Mouse (Mus musculus): Measurements from ENCODE around the gene Actr5. TPM values are rescaled to one million over a fixed set of nuclear protein-coding genes. Genes with fewer than 3 reads are reported as not detected.
A peak's percentile ranks its signal among the peaks of the same experiment; 100 is the strongest.

The Actr5 gene
- polyA plus RNA-seq, 1 experiment from 2014 or later = 5.6 TPM

GRCm38 (mm10) chr2:158615161-158615680 lies 9.5 kb upstream of the Actr5 start:
- H3K36me3 ChIP-seq = no peaks in the 10 kb centered on the region
- peak overlapping the region; percentile 17; the same call in 1 of the 2 replicates for H3K4me3 ChIP-seq
- no peak overlapping the region for H3K9ac ChIP-seq
- peak overlapping the region; percentile 36; the same call in 1 of the 2 replicates for H3K4me2 ChIP-seq
- H3K4me1 ChIP-seq (replicated peaks) = peaks cover 22% of the 10 kb centered on the region
- WGBS = 1% methylated on average over 24 of the region's 24 CpGs
- H3K27ac ChIP-seq = no peak overlapping the region
- ATAC-seq (replicated peaks; ENCODE audit: insufficient number of reproducible peaks, insufficient read depth, low FRiP score, low read depth) = no peak
- H3K27me3 ChIP-seq = peaks cover 98% of the 10 kb centered on the region
- no peaks in the 10 kb centered on the region for H3K9me3 ChIP-seq (replicated peaks)

DNA sequence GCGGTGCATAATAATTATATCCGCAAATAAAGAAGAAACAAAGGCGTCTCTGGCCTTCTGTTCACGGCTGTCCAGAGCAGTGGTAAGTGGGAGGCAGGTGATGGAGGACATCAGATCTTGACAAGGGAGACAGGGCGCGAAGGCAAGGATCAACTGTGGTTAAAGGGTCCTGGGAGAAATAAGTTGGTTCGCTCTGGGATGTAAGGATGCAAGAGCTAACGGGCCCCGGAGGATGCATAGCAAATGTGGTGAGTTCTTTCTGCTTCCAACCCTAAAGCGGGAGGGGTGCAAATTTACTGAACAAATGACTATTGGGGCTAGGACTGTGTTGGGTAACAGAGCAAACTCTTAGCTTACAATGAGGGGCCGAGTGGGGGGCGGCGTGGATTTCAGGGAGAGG lies 9.0 kb upstream of the Actr5 start:
- Histone ChIP-seq H3K4me3 (no peak overlapping the region), H3K4me1 (replicated peaks) (peaks cover 17% of the 10 kb centered on the region), H3K9ac (no peak overlapping the region), H3K9me3 (replicated peaks) (no peaks in the 10 kb centered on the region), H3K27ac (no peak overlapping the region), H3K36me3 (no peaks in the 10 kb centered on the region), H3K4me2 (no peak overlapping the region), H3K27me3 (peaks cover 98% of the 10 kb centered on the region)
- WGBS = 5% methylated on average over 13 of the region's 13 CpGs
- ATAC-seq (replicated peaks; ENCODE audit: insufficient number of reproducible peaks, insufficient read depth, low FRiP score, low read depth) = no peak

DNA sequence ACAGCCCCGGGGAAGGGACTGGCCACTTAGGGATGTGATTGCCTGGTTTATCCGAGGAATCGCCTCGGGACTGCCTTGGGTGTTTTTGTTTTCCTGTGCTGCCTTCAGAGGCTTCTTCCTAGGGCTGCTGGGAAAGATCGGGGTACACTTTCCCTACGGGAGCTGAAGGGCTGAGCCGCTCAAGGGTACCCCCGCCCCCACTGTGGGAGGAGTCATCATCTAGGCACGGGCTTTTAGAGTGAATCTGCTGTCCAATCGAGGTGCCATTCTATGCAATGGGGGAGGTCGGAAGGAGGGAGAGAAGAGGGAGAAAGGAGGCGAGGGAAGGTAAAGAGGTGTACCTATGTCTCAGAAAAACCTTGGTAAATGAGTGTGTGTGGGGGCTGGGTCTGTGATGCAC lies 8.4 kb upstream of the Actr5 start:
- H3K27me3 ChIP-seq = peaks cover 98% of the 10 kb centered on the region
- H3K9ac ChIP-seq = no peak overlapping the region
- no peak overlapping the region for H3K27ac ChIP-seq
- H3K4me1 ChIP-seq (replicated peaks) = peaks cover 13% of the 10 kb centered on the region
- ATAC-seq (replicated peaks; ENCODE audit: insufficient number of reproducible peaks, insufficient read depth, low FRiP score, low read depth) = no peak
- under 1% methylated on average over 12 of the region's 12 CpGs for WGBS
- H3K4me2 ChIP-seq = no peak overlapping the region
- H3K9me3 ChIP-seq (replicated peaks) = no peaks in the 10 kb centered on the region
- H3K4me3 ChIP-seq = no peak overlapping the region
- H3K36me3 ChIP-seq = no peaks in the 10 kb centered on the region

DNA sequence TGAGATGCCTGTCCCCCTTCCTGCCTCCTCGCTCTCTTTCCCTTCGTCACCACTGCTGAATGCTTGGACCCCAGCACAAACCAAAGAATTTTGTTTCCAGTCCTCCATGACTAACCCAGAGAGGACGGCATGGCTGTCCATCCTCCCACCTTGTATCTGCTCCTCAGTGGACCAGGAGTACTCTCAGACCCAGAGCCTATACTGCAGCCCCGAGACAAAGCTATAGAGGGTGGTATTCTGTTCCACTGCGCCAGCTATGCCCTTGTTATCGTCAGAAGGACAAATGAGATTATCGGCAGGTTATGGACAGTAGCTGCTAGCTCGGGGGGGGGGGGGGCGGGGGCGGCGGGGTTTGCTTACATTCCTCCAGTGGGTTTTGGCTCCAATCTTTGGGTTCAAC lies 7.9 kb upstream of the Actr5 start:
- no peak overlapping the region for H3K27ac ChIP-seq
- H3K4me1 ChIP-seq (replicated peaks) = peaks cover 13% of the 10 kb centered on the region
- H3K4me3 ChIP-seq = no peak overlapping the region
- no peak overlapping the region for H3K9ac ChIP-seq
- H3K9me3 ChIP-seq (replicated peaks) = no peaks in the 10 kb centered on the region
- peaks cover 98% of the 10 kb centered on the region for H3K27me3 ChIP-seq
- ATAC-seq (replicated peaks; ENCODE audit: insufficient number of reproducible peaks, insufficient read depth, low FRiP score, low read depth) = no peak
- WGBS = 6% methylated on average over 11 of the region's 11 CpGs
- no peak overlapping the region for H3K4me2 ChIP-seq
- no peaks in the 10 kb centered on the region for H3K36me3 ChIP-seq

- H3K4me1 ChIP-seq (replicated peaks) = peaks cover 15% of the 10 kb centered on the region
- H3K4me2 ChIP-seq = peak overlapping the region; percentile 91
- H3K9me3 ChIP-seq (replicated peaks) = no peaks in the 10 kb centered on the region
- peak overlapping the region; percentile 95 for H3K4me3 ChIP-seq
- peaks cover 20% of the 10 kb centered on the region for H3K27me3 ChIP-seq
- under 1% methylated on average over 44 of the region's 44 CpGs for WGBS
- peak overlapping the region; percentile 65 for H3K9ac ChIP-seq
- peak overlapping the region; percentile 90 for H3K27ac ChIP-seq
- peaks cover 18% of the 10 kb centered on the region for H3K36me3 ChIP-seq
- ATAC-seq (replicated peaks; ENCODE audit: insufficient number of reproducible peaks, insufficient read depth, low FRiP score, low read depth) = no peak; the same call in 1 of the 2 replicates
Measured at GRCm38 (mm10) chr2:158625231-158625630, 543 bp downstream of the Actr5 start.

GRCm38 (mm10) chr2:158625697-158626096 lies 1.0 kb downstream of the Actr5 start:
- WGBS = 28% methylated on average over 8 of the region's 8 CpGs

DNA sequence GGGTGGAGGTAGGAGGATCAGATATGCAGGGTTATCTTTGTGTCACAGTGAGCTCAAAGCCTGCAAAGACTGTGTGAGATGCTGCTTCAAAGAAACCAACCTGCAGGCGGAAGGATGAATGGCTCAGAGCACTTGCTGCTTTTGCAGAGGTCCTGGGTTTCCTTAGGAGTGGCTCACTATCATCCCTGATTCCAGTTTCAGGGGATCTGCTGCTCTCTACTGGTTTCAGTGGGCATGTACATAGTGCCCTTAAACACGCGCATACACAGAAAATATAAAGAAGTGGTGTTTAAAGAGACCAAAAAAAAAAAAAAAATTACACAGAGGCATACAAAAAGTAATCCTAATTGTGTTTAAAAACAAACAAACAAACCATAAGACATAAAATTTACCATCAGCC lies 4.2 kb downstream of the Actr5 start:
- H3K4me1 ChIP-seq (replicated peaks) = peaks cover 15% of the 10 kb centered on the region
- H3K27me3 ChIP-seq = no peaks in the 10 kb centered on the region
- H3K36me3 ChIP-seq = peaks cover 43% of the 10 kb centered on the region
- no peak overlapping the region for H3K4me2 ChIP-seq
- H3K9ac ChIP-seq = no peak overlapping the region
- WGBS = 68% methylated on average over 3 of the region's 3 CpGs
- no peak for ATAC-seq (replicated peaks; ENCODE audit: insufficient number of reproducible peaks, insufficient read depth, low FRiP score, low read depth)
- no peaks in the 10 kb centered on the region for H3K9me3 ChIP-seq (replicated peaks)
- H3K27ac ChIP-seq = no peak overlapping the region
- H3K4me3 ChIP-seq = no peak overlapping the region

More at GRCm38 (mm10) chr2:158625697-158626096, 1.0 kb downstream of the Actr5 start:
- Histone ChIP-seq H3K36me3 (peaks cover 18% of the 10 kb centered on the region), H3K9me3 (replicated peaks) (no peaks in the 10 kb centered on the region), H3K9ac (peak overlapping the region; percentile 65), H3K4me1 (replicated peaks) (peaks cover 15% of the 10 kb centered on the region), H3K4me2 (peak overlapping the region; percentile 91), H3K4me3 (peak overlapping the region; percentile 95), H3K27me3 (peaks cover 16% of the 10 kb centered on the region), H3K27ac (no peak overlapping the region; the same call in 1 of the 2 replicates)
- ATAC-seq (replicated peaks; ENCODE audit: insufficient number of reproducible peaks, insufficient read depth, low FRiP score, low read depth) = no peak

- ATAC-seq (replicated peaks; ENCODE audit: insufficient number of reproducible peaks, insufficient read depth, low FRiP score, low read depth) = no peak
- H3K36me3 ChIP-seq = peaks cover 45% of the 10 kb centered on the region
Measured at GRCm38 (mm10) chr2:158629414-158629813, 4.7 kb downstream of the Actr5 start.

GRCm38 (mm10) chr2:158631873-158632272 lies 7.2 kb downstream of the Actr5 start:
- Histone ChIP-seq H3K9ac (no peak overlapping the region), H3K27me3 (no peaks in the 10 kb centered on the region), H3K4me3 (no peak overlapping the region), H3K4me2 (no peak overlapping the region), H3K27ac (no peak overlapping the region), H3K36me3 (peaks cover 69% of the 10 kb centered on the region), H3K4me1 (replicated peaks) (no peaks in the 10 kb centered on the region), H3K9me3 (replicated peaks) (no peaks in the 10 kb centered on the region)
- 79% methylated on average over 5 of the region's 5 CpGs for WGBS
- ATAC-seq (replicated peaks; ENCODE audit: insufficient number of reproducible peaks, insufficient read depth, low FRiP score, low read depth) = no peak

More at GRCm38 (mm10) chr2:158629414-158629813, 4.7 kb downstream of the Actr5 start:
- H3K4me3 ChIP-seq = no peak overlapping the region
- 75% methylated on average over 1 of the region's 1 CpGs for WGBS
- no peaks in the 10 kb centered on the region for H3K9me3 ChIP-seq (replicated peaks)
- no peaks in the 10 kb centered on the region for H3K27me3 ChIP-seq
- no peak overlapping the region for H3K9ac ChIP-seq
- no peak overlapping the region for H3K4me2 ChIP-seq
- no peak overlapping the region for H3K27ac ChIP-seq
- H3K4me1 ChIP-seq (replicated peaks) = peaks cover 14% of the 10 kb centered on the region

GRCm38 (mm10) chr2:158641869-158642268 lies 17.2 kb downstream of the Actr5 start:
- peaks cover 21% of the 10 kb centered on the region for H3K36me3 ChIP-seq
- H3K27me3 ChIP-seq = no peaks in the 10 kb centered on the region
- no peak overlapping the region for H3K9ac ChIP-seq
- H3K9me3 ChIP-seq (replicated peaks) = no peaks in the 10 kb centered on the region
- H3K4me2 ChIP-seq = no peak overlapping the region
- H3K4me1 ChIP-seq (replicated peaks) = no peaks in the 10 kb centered on the region
- ATAC-seq (replicated peaks; ENCODE audit: insufficient number of reproducible peaks, insufficient read depth, low FRiP score, low read depth) = 0 out of 2 replicates have a peak, but pooled peaks have one; percentile 32
- no peak overlapping the region for H3K27ac ChIP-seq
- 10% methylated on average over 2 of the region's 2 CpGs for WGBS
- H3K4me3 ChIP-seq = no peak overlapping the region

DNA sequence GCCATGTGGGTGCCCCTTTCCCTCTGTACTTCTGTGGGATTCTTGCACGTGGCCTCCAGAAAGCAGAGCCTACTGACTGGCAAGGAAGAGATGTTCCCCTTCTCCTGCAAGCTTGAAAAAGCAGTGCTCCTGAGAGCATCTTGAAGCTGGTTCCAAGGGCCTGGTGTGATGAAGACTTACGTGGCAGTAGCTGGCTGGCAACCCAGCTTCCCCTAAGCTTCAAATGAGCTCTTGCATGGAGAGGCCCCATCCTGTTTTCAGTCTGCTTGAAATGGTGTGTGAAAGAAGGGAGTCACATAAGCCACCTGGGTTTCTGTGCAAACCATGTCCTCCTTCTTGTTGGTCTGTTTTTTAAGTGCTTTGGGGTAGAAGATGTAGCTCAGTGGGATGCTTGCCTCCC lies 17.9 kb downstream of the Actr5 start:
- 92% methylated on average over 2 of the region's 2 CpGs for WGBS
- Histone ChIP-seq H3K9me3 (replicated peaks) (no peaks in the 10 kb centered on the region), H3K9ac (no peak overlapping the region), H3K27me3 (no peaks in the 10 kb centered on the region), H3K4me3 (no peak overlapping the region), H3K4me1 (replicated peaks) (no peaks in the 10 kb centered on the region), H3K27ac (no peak overlapping the region), H3K4me2 (no peak overlapping the region), H3K36me3 (peaks cover 14% of the 10 kb centered on the region)
- ATAC-seq (replicated peaks; ENCODE audit: insufficient number of reproducible peaks, insufficient read depth, low FRiP score, low read depth) = no peak

GRCm38 (mm10) chr2:158643791-158644190 lies 19.1 kb downstream of the Actr5 start:
- Histone ChIP-seq H3K9ac (no peak overlapping the region), H3K4me1 (replicated peaks) (no peaks in the 10 kb centered on the region), H3K27ac (no peak overlapping the region), H3K4me2 (no peak overlapping the region), H3K27me3 (no peaks in the 10 kb centered on the region), H3K4me3 (no peak overlapping the region), H3K36me3 (peaks cover 2% of the 10 kb centered on the region; the same call in 1 of the 2 replicates), H3K9me3 (replicated peaks) (no peaks in the 10 kb centered on the region)
- no peak for ATAC-seq (replicated peaks; ENCODE audit: insufficient number of reproducible peaks, insufficient read depth, low FRiP score, low read depth)
- WGBS = 80% methylated on average over 3 of the region's 3 CpGs
